15 mouse cellular contexts compared by ENCODE assay signal in the genomic region with DNA sequence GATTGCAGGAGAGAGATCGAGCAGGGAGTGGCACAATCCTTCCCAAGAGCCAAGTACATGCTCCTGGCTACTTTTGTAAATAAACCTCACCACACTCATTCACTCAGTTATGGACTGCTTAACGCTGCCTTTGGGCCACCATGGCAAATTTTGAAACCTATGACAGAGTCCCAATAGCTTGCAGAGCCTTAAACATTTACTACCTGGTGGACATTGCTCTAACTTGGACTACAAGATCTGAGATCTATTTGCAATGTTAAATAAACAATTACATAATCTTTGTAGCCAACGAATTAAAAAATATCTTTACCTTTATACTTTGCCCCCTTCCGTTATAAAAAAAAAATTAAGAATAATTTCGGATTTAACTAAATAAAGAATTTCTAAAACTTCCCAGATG.
"Had no signal": no experiment of that assay in that cellular context is flagged by ENCODE, and none has a peak within 500 bp of the region (broad histone marks: within the 10 kb centered on the region; RNA-seq: fewer than 3 reads in every experiment).

No protein-coding gene starts in this region.

- H3K4me2 ChIP-seq: liver, embryonic 12.5 days; liver, embryonic 15.5 days; lung, embryonic 15.5 days; midbrain, embryonic 12.5 days; midbrain, embryonic 15.5 days; neural tube, embryonic 13.5 days had no signal

- H3K27me3 ChIP-seq: liver, embryonic 12.5 days; liver, embryonic 15.5 days; lung, embryonic 15.5 days; midbrain, embryonic 12.5 days; midbrain, embryonic 15.5 days; neural tube, embryonic 13.5 days had no signal

- DNase-seq: kidney, postnatal 25 days; layer of hippocampus, postnatal 36 days; lung, adult 18-20 months; lung, postnatal 36 days; thymus, adult 18-20 months; thymus, postnatal 36 days had no signal

- H3K9ac ChIP-seq: liver, embryonic 12.5 days; liver, embryonic 15.5 days; lung, embryonic 15.5 days; midbrain, embryonic 12.5 days; midbrain, embryonic 15.5 days; neural tube, embryonic 13.5 days had no signal

- ATAC-seq: liver, embryonic 12.5 days; midbrain, embryonic 15.5 days had no signal

- H3K4me3 ChIP-seq: left cerebral cortex, adult 2 months; liver, embryonic 12.5 days; liver, embryonic 15.5 days; lung, embryonic 15.5 days; midbrain, embryonic 12.5 days; midbrain, embryonic 15.5 days; myocyte; neural tube, embryonic 13.5 days had no signal

- H3K27ac ChIP-seq: kidney, postnatal 0 days; left cerebral cortex, adult 2 months; liver, embryonic 12.5 days; liver, embryonic 15.5 days; lung, embryonic 15.5 days; midbrain, embryonic 12.5 days; midbrain, embryonic 15.5 days; neural tube, embryonic 13.5 days had no signal

- H3K9me3 ChIP-seq: liver, embryonic 12.5 days; liver, embryonic 15.5 days; lung, embryonic 15.5 days; midbrain, embryonic 15.5 days; neural tube, embryonic 13.5 days had no signal

- H3K4me1 ChIP-seq: liver, embryonic 15.5 days had no signal

- H3K36me3 ChIP-seq: liver, embryonic 12.5 days; liver, embryonic 15.5 days; lung, embryonic 15.5 days; midbrain, embryonic 12.5 days; midbrain, embryonic 15.5 days; neural tube, embryonic 13.5 days had no signal
